Comparison of ENCODE assay signal across 10 mouse cellular contexts in the genomic region with DNA sequence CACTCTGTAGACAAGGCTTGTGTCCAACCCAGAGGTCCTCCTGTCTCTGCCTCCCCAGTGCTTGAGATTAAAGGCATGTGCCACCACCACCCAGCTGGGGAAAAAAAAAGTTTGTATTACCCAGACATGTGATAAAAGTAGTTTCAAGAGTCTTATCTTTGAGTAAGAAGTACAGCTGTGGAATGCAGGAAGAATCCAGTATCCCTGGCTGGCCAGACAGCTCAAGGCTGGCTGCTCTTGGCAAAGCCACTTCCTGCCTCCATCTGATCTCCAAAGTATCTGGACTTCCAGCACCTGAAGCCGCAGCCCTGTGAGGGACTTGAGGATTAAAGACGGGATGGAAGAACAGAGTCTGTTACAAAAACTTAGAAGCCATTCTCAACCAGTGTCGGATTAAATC.
DNase-seq lines count a peak whose midpoint lies in the region; ATAC-seq and TF ChIP-seq lines count a peak whose summit lies in the region.
"Had no signal": no experiment of that assay in that cellular context is flagged by ENCODE, and none has a peak within 500 bp of the region (broad histone marks: within the 10 kb centered on the region; RNA-seq: fewer than 3 reads in every experiment).

No protein-coding gene starts in this region.

- ATAC-seq in forebrain, embryonic 15.5 days (replicated peaks), result no peak
- ATAC-seq in forebrain, embryonic 13.5 days, result no peak
- ATAC-seq in lung, embryonic 14.5 days (ENCODE audit: insufficient read depth), result peak; percentile 28; the same call in 1 of the 2 replicates

- H3K27me3 ChIP-seq in forebrain, embryonic 15.5 days, result no peaks in the 10 kb centered on the region
- no peaks in the 10 kb centered on the region for H3K27me3 ChIP-seq in forebrain, embryonic 13.5 days
- no peaks in the 10 kb centered on the region for H3K27me3 ChIP-seq in lung, embryonic 14.5 days (ENCODE audit: insufficient read depth, low read length)
- no peaks in the 10 kb centered on the region for H3K27me3 ChIP-seq in limb, embryonic 10.5 days (ENCODE audit: low read depth, poor library complexity, severe bottlenecking)

- H3K36me3 ChIP-seq in forebrain, embryonic 15.5 days, result peaks cover 19% of the 10 kb centered on the region
- peaks cover 38% of the 10 kb centered on the region for H3K36me3 ChIP-seq in forebrain, embryonic 13.5 days (ENCODE audit: poor library complexity, severe bottlenecking)
- H3K36me3 ChIP-seq in lung, embryonic 14.5 days (ENCODE audit: insufficient read depth), result peaks cover 14% of the 10 kb centered on the region; the same call in 1 of the 2 replicates
- H3K36me3 ChIP-seq in limb, embryonic 10.5 days, result peaks cover 22% of the 10 kb centered on the region

- peaks cover 52% of the 10 kb centered on the region for H3K4me1 ChIP-seq in forebrain, embryonic 15.5 days
- H3K4me1 ChIP-seq in forebrain, embryonic 13.5 days, result peaks cover 69% of the 10 kb centered on the region
- H3K4me1 ChIP-seq in lung, embryonic 14.5 days (ENCODE audit: insufficient read depth), result 0 out of 2 replicates have a peak, but pooled peaks cover 3% of the 10 kb centered on the region
- 0 out of 2 replicates have a peak, but pooled peaks cover 2% of the 10 kb centered on the region for H3K4me1 ChIP-seq in lung, adult 2 months (ENCODE audit: control insufficient read depth, insufficient read depth, low read length)
- peaks cover 53% of the 10 kb centered on the region for H3K4me1 ChIP-seq in limb, embryonic 10.5 days

- DNase-seq in lung, embryonic 14.5 days, result peak; percentile 63
- DNase-seq in lung, adult 2 months, result no peak
- peak; percentile 52 to 54 for DNase-seq in adrenal gland, postnatal 36 days
- no peak for DNase-seq in limb, embryonic 10.5 days (ENCODE audit: low spot score)
- DNase-seq in T-cell, adult 2 months (ENCODE audit: low spot score), result no peak
- DNase-seq in left cerebral cortex, adult 8-10 months (ENCODE audit: low spot score in 2 of 2), result no peak
- DNase-seq: kidney, postnatal 25 days had no signal

- H3K9ac ChIP-seq in forebrain, embryonic 15.5 days (replicated peaks), result no peak overlapping the region
- H3K9ac ChIP-seq in forebrain, embryonic 13.5 days, result no peak overlapping the region
- H3K9ac ChIP-seq in lung, embryonic 14.5 days, result no peak overlapping the region

- no peak for TF ChIP-seq CTCF in lung, embryonic 14.5 days (IDR thresholded peaks at IDR 0.05; ENCODE audit: low read depth)
- no peak for TF ChIP-seq CTCF in lung, adult 2 months (IDR thresholded peaks at IDR 0.05; ENCODE audit: insufficient read depth, low read length)

- no peak overlapping the region for H3K4me2 ChIP-seq in forebrain, embryonic 15.5 days (replicated peaks)
- no peak overlapping the region for H3K4me2 ChIP-seq in forebrain, embryonic 13.5 days
- H3K4me2 ChIP-seq in lung, embryonic 14.5 days, result no peak overlapping the region

- peak overlapping the region; percentile 61; the same call in 1 of the 2 replicates for H3K27ac ChIP-seq in forebrain, embryonic 15.5 days (replicated peaks)
- no peak overlapping the region for H3K27ac ChIP-seq in forebrain, embryonic 13.5 days
- peak overlapping the region; percentile 47; the same call in 1 of the 2 replicates for H3K27ac ChIP-seq in lung, embryonic 14.5 days (ENCODE audit: low read depth)
- H3K27ac ChIP-seq in limb, embryonic 10.5 days, result 0 out of 2 replicates have a peak overlapping the region, but pooled peaks have one; percentile 27

- no peak overlapping the region for H3K4me3 ChIP-seq in forebrain, embryonic 15.5 days
- H3K4me3 ChIP-seq in forebrain, embryonic 13.5 days, result no peak overlapping the region
- no peak overlapping the region for H3K4me3 ChIP-seq in lung, embryonic 14.5 days (ENCODE audit: low read depth, low read length)
- H3K4me3 ChIP-seq in lung, adult 2 months (replicated peaks; ENCODE audit: extremely low read depth, low read depth, low read length), result no peak overlapping the region
- H3K4me3 ChIP-seq in limb, embryonic 10.5 days, result no peak overlapping the region
- H3K4me3 ChIP-seq: myocyte had no signal

- TF ChIP-seq POLR2A in lung, adult 2 months (IDR thresholded peaks at IDR 0.05; ENCODE audit: borderline replicate concordance, extremely low read depth, low read depth, low read length), result no peak

- 85% methylated on average over 3 of the region's 3 CpGs for WGBS in forebrain, embryonic 15.5 days
- 80% methylated on average over 3 of the region's 3 CpGs for WGBS in forebrain, embryonic 13.5 days
- WGBS in lung, embryonic 14.5 days, result 47% methylated on average over 3 of the region's 3 CpGs
- WGBS in lung, adult 2 months, result 52% methylated on average over 3 of the region's 3 CpGs
- 82% methylated on average over 3 of the region's 3 CpGs for WGBS in limb, embryonic 10.5 days

- H3K9me3 ChIP-seq in forebrain, embryonic 15.5 days, result no peaks in the 10 kb centered on the region
- H3K9me3 ChIP-seq in forebrain, embryonic 13.5 days (replicated peaks), result no peaks in the 10 kb centered on the region; the same call in 1 of the 2 replicates
- H3K9me3 ChIP-seq in lung, embryonic 14.5 days (ENCODE audit: low read depth, low read length), result no peaks in the 10 kb centered on the region
- H3K9me3 ChIP-seq in limb, embryonic 10.5 days (replicated peaks), result no peaks in the 10 kb centered on the region

Comparison
In these comparisons a context has a peak if more than half of its experiments do, and no peak if none do; other contexts are left out.
1. DNase-seq: peak in lung, embryonic 14.5 days (single experiment) and adrenal gland, postnatal 36 days (2 of 2); none in lung, adult 2 months (single experiment), limb, embryonic 10.5 days (single experiment), T-cell, adult 2 months (single experiment) and left cerebral cortex, adult 8-10 months (0 of 2).